Mouse (Mus musculus) gonadal fat pad, adult 2 months (tissue): ENCODE measurements around the gene Tmem184b. TPM values are rescaled to one million over a fixed set of nuclear protein-coding genes. Genes with fewer than 3 reads are reported as not detected.

Source experiments
- DNase-seq: peaks from one replicate; pipeline ENCODE4 v3.0.0-alpha.2; 2012; ENCODE audit warnings: low read depth
- polyA plus RNA-seq: library from polyadenylated mRNA; depleted of rRNA; stranded (reverse); fragments of >200 nt; gene quantifications from 2 replicates; pipeline ENCODE4 v1.2.3, GENCODE M21; 2012

Gene Tmem184b
- polyA plus RNA-seq, 1 experiment: 76.1 TPM

DNA sequence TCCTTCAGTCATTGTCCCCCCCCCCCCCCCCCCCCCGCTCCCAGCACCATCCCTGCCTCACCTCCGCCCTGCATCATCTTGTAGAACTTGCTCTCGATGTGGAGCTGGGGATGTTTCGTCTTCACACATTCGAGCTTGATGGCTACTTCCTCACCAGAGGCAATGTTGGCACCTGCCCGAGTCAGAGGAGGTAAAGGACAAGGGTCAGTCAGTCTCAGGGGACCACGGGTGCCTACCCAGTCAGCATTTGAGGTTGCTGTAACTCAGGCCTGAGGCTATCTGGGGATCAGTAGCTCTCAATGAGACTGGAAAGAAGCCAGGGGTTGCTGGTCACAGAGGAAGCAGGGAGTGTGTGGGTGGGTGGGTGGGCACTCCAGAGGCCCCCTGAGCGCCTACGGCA lies 26.6 kb upstream of the Tmem184b start:
- no peak for DNase-seq

DNA sequence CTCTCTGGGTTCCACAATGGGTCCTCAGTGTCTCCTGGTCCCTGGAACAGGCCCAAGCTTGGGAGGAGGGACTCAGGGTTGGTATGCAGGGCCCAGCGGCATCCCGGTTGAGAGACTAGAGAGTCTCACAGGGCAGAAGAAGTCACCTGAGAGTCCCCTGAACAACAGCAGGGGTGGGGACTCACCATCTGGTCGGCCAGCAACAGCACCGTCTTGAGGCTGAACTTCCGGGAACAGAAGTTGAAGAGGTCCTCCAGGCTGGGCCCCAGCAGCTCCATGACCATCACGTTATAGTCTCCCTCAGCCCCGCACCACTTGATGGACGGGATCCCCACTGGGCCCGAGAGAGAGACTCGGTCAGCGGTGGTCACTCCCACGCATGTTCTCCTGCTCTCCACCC lies 26.2 kb upstream of the Tmem184b start:
- no peak for DNase-seq

DNA sequence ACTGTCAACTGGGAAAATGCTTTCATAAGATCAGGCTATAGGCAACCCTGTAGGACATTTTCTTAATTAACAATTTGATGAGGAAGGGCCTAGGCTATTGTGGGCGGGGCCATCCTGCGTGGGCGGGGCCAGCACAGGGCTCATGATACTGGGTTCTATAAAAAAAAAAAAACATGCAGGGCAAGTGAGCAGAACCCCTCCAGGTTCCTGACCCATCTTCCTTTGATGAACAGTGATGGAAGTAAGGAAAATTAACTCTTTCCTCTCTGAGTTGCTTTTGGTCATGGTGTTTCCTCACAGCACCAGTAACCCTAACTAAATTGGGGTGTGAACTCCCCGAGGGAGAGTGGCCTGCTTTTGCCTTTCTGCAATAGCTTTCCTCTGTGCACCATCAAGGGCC lies 25.2 kb upstream of the Tmem184b start:
- no peak for DNase-seq

DNA sequence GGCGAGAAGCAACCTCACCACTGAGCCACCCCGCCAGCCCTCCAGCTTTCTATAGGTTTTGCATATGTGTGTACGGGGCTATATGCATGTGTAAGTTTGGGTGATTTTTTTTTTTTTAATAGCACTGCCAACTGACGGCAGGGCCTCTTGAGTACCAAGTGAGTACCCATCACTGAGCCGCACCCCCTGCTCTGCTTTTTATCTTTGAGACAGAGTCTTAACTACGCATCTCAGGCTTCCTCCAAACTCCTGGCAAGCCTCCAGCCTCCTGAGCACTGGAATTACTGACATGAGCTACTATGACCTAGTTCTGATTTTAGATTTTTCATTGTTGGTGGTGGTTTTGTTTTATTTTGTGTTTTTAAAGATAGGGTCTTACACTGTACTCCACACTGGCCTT lies 24.1 kb upstream of the Tmem184b start:
- no peak for DNase-seq

DNA sequence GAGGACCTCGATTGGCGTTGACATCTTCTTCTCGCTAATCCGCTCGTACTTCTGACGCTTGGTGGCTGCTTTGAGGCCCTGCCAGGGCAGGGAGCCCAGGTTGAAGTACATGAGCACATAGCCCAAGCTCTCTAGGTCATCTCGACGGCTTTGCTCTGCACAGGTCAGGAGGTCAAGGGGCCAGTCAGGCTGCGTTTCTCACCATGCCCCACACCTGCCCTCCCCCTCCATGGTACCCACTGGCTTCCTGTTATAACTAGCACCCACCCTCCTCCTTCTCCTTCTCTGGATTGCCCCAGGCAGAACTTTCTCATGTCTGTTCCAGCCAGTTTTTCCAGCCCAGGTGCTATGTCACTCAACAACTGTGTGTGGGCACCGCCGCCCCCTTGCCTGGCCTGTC lies 22.1 kb upstream of the Tmem184b start:
- DNase-seq: no peak

DNA sequence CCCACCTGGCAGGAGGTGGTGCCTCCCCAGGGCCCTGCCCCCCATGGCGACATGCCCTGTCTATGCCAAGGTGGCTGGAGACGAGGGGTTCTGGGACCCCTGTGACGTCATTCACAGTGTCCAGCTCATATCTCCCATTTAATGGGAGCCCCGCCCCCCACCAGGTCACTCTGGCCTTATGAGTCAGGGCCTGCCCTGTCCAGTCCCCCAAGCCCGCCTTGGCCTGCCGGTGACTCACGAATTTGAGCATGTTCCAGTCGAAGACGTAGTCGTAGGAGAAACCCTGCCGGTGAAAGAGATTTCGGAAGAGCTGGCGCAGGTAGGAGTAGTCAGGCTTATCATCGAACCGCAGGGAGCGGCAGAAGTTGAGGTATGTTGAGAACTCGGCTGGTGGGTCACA lies 21.2 kb upstream of the Tmem184b start:
- no peak for DNase-seq

DNA sequence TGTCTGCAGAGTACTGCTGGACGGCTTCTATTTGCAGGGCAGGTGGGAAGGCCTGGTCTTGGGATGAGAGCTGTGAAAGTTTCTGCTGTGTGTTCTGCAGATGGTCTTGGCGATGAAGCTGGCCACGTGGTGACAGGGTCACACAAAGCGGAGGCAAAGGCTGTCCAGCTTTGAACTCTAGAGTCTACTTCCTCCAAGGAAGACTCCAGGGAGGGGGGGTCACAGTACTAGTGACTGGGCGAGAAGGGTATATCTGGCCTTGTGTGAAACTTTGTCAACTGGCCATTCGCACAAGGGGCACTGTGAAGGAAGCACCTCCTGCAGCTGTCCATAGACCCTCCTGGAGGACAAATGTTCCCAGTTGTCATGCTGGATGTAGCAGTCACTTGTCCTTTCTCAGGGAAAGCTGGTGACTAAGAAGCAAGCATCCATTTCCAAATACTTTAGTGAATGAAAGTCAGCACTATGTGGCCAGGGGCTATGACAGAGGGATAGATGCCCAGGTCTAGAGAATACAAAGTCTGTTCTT lies 19.4 kb upstream of the Tmem184b start:
- no peak for DNase-seq

DNA sequence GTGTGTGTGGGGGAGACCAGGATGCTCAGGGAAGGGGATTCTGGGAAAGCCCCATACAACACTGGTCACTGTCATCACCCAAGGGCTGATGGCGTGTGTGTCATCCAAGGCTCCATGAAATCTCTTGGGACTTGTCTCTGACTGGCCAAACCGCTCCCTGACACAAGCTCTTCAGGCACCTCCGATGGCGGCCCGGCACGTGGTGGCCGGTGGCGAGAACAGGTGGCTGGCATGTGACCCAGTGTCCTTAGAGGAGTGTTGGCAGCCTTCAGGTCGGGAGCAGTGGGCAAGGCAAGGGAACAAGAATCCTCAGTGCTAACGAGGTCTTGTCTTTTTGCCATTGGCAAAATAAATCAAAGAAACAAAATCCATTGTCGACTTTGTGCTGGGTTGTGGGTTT lies 15.3 kb upstream of the Tmem184b start:
- DNase-seq: no peak

DNA sequence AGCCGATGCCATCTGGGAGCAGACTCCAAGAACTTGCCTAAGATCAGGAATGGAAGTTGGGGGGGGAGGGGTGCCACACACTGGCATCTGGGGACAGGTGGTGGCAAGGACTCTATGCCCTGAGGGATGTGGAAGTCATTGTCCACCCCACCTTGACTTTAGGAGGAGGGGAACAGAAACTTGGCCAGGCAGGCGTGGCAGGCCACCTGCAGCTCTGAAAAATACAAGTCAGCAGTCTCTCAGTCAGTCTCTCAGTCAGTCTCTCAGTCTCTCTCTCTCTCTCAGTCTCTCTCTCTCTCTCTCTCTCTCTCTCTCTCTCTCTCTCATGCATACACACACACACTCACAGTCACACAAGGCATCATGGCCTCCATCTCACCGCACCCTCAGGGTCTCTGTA lies 14.9 kb upstream of the Tmem184b start:
- no peak for DNase-seq

DNA sequence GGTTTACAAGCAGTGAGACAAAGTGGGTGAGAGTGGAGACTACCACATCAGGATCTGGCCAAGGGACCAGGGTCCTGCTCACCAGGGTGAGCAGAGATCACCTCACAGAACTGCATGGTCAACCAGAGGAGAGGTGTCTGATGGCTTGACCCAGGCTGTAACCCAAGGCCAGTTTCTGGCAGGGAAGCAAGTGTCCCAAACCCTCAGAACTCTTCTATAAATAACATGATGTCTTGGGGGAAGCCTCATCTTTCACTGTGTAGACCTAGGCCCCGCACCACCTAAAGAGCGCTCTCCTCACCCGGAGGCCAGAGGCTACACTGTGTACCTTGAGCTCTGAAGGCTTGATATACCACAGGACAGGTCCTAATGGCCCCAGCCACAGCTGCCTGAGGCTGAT lies 14.0 kb upstream of the Tmem184b start:
- DNase-seq: no peak

DNA sequence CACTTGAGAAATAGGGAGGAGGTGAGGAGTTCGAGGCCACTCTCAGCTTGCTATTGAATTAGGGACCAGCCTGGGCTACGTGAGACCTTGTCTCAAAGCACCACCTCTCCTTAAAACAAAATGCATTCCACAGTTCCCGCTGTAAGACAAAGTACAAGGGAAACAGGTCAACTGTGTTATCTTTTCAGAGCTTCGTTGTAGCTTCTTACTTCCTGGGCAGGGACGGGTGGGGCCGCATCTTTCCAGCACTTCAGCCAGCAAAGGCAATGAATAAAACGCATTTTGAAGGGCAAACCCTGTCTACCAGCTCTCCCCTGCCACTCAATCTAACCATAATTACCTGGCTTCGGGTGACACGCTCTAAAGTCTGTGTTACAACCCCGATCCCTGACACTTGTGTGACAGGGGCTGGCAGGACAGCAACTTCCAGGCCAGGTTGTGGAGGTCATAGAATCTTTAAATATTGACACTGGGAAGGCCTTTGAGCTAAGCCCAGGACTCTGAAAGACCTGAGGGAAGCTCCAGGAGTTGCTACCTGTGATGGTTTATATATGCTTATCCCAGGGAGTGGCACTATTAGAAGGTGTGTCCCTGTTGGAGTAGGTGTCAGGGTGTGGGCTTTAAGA lies 13.2 kb upstream of the Tmem184b start:
- DNase-seq: no peak

DNA sequence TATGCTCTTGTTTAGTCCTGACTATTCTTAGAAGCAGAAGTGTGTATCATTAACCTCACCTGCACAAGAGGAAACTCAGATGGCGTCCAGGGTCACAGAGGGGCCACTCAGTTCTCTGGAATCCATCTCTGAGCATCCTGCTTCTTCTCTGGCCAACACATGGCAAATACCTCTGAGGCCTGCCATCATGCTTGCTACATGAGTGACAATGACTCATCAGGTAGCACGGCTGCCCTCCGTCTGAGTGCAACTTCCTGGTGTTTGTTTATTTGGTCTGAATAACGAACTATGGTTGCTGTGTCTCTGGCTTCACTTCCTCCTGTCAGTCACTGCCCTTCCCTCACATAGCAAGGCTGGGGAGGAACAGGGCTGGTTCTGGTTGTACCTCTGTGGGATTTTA lies 11.1 kb upstream of the Tmem184b start:
- no peak for DNase-seq

DNA sequence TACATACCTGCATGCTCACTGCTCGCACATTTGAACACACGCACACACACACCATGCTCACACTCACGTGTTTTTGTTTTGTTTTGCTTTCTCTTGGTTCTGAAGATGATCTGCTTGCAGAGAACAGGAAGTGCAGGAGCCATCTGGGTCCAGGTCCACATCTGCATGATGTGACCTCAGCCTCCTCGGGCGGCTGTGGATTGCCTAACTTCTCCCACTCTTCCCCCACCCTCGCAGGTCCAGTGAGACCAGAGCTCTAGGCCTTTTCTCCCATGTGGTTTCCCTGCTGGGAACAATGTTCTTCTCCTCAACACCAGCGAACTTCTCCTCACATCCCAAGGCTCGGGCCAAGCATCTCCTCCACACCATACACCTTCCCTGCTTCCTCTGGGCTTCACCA lies 10.4 kb upstream of the Tmem184b start:
- DNase-seq: no peak

DNA sequence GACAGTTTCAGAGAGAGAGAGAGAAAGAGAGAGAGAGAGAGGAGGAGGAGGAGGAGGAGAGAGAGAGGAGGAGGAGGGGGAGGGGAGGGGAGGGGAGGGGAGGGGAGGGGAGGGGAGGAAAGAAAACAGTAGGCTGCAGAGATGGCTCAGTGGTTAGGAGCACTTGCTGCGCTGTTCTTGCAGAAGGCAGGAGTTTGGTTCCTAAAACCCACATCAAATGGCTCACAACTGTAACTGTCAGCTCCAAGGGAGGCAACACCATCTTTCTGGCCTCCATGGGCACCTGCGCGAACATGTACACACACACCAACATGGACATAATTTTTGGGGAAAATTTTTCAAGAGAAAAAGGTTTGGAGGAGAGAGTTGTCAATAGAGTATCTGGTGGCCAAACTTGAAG lies 9.8 kb upstream of the Tmem184b start:
- no peak for DNase-seq

DNA sequence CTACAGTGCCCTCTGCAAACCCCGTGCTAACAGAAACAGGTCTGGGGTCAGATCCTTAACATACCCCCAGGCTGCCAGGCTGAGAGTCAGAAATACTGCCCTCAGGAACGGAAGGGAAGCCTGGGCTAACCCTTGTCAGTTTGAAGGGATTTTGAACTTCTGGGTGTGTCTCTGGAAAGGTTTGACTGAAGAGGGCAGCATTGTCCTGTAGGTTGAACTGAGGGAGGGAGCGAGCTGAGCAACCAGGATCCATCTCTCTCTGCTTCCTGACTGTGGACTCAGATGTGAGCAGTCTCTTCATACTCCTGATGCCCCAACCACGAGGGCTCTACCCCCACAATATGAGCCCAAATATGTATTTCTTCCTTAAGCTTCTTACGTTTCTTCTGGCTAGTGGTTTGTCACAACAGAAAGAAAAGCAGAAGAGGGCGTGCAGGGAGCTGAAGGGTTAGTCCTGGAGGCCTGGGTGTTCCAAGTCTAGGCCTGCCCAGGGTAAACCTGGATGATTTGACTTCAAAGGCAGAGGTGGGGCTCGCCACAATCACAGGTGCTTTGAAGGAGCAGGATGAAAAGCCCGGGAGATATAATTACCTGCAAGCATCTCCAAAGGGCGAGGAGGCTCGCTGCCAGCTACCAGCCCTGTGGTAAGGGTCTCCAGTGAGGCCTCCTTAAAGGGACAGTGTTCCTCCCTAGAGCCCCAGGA lies 8.1 kb upstream of the Tmem184b start:
- no peak for DNase-seq

DNA sequence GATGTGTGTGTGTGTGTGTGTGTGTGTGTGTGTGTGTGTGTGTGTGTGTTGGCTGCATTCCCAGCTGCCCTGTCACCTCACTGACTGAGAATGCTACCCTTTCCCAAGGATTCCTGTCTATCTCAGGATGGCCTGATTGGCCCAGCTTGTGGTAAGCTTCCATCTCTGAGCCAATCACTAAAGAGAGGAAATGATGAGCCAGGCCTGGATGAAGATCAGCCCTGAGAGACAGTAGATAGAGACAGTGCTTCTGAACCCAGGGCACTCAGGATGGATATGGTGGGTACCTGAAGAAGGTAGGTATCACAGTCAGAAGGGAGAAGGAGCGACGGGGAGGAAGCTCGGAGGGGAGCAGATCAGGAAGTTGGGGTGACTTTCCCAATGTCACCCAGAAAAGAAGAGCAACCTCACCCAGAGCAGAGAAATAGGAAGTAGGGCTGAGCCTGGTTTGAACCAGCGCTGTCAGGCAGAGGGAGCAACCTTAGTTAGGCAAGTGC lies 5.8 kb upstream of the Tmem184b start:
- DNase-seq: no peak

DNA sequence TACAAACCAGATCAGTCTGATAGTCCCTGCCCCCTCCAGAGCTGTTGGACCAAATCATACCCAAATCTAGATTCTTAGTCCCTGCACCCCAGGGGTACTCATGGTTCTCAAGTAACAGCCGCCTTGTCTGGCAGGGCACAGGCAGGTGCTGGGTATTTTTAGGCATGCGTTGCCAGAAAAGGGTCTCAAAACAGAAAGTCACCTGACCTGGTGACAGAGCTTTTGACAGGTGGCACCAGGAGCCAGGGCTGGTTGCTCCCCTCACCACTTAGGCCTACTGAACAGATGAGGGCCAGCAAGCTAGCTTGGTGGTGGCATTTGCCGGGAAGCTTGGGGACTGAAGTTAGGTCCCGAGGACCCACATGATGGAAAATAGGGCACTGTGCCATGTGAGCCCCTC lies 3.2 kb upstream of the Tmem184b start:
- no peak for DNase-seq

DNA sequence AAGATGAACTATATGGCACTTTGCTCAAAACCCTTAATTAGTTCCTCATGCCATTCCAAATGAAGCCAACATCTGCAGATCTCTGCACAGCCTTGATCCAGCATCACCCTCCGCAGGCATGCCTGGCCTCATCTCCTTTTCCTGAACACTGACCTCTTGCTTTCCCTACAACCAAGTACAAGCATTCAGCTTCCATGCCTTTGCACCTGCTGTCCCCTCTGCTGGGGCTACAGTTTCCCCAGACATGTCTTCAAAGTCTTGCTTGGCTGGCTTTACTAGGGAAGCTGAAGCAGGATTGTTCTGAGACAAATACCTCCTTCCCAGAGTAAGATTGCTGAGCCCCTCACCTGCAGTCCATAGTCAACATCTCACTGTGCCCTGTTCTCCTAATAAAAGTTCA lies 908 bp upstream of the Tmem184b start:
- DNase-seq: no peak

DNA sequence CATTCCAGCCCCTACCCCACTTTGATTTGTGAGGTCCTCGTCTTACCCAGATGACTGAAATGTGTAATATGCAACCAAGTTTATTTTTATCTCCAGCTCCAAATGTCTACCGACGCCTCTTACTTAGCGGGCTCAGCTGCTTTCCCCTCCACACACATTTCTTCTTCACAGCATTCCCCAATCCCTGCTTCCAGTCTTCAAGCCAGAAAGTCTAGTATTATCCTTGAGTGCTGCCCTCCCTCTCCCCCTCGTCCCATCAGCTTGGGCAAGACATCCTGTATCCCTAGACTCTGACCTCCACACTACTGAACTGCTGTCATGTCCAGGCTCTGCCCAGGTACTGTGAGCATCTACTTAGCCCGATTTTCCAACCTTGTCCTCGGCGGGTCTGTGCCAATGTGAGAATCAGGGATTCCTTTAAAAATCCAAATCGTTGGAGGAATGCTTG lies 418 bp upstream of the Tmem184b start:
- DNase-seq: no peak

DNA sequence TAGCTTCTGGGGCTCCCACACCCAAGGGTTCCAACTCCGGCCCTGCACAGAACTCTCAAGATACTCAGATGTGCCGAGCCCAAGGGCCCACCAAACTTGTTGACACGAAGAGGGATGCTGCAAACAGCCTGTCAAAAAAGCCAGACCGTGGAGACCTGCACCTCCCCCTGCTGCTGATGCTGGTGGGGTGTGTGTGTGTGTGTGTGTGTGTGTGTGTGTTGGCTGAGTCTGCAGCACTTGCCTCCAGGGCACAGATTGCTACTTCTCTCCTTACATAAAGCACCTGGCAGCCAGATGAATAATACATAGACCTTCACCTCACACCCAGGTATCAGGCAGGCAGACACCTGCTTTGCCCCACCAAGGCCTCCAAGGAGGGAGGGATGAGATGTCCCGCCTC lies 1.2 kb downstream of the Tmem184b start:
- no peak for DNase-seq

DNA sequence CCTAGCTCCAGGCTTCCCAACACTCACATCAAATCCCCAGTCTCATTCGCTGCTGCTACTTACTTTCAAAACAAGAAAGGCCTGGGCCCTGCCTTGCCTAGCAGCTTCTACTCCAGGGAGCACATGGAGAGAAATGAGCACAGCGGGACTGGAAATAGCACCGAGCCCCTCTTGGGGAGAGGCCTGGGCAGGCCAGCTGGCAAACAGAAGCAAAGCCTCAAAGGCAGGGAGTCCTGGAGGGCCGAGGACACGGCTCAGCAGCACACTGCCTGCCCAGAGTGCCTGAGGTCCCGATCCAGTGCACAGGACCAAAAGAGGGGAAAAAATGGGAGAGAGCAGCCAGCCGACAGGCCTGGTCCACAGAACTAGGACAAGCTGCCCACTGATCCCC lies 2.4 kb downstream of the Tmem184b start:
- DNase-seq: no peak

DNA sequence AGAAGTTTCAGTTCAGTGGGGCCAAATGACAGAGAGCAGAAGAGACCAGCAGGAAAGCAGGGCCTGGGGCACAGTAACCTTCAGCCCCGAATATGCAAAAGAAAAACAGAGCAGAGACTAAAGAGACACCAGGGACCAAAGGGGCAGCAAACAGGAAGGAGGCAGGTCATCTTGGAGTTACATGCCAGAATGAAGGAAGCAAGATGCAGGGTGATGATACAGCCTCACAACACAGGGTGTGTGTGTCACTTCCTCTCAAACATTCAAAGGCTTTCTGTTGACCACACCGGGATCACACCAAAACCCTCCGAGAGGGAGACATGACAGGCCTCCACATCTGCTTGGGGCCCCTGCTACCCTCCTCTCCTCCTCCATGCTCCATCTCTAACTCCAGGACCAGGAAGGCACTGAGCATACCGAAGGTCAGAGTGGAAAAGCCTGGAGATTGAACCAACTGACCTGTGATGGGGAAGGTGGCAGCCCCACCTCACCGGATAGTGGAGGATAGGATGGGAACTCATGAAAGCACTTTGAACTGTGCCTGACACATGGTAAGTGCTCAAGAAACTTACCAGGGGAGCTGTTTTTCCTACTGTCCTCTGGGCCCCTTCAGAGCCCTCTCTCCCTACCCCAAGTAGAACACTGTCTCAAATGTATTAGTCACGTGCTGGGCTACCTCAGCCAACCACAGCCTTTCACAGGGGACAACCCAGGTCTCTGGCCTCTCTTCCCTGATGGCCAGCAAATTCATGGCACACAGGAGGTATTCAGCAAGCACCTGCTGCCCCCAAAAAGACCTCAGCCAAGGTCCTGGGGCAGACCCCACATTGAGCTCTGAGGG lies 3.0 kb downstream of the Tmem184b start:
- DNase-seq: no peak
